Mouse (Mus musculus) testis, postnatal 14 days (tissue): ENCODE data around the gene Afdn.
"Not testable (repeated sequence)": the region's sequence is repeated elsewhere in the genome, so short reads cannot be mapped to it uniquely, and the experiment has no call there.

Source experiments
- DNase-seq: peaks from one replicate; pipeline ENCODE4 v3.0.0; 2021; ENCODE audit warnings: low spot score

The Afdn gene

GRCm38 (mm10) chr17:13739981-13740380, 20.4 kb upstream of the Afdn start:
- DNase-seq, result no peak

GRCm38 (mm10) chr17:13740796-13741195, 19.5 kb upstream of the Afdn start:
- no peak for DNase-seq

- DNase-seq, result no peak
These were observed 18.7 kb upstream of the Afdn start for GRCm38 (mm10) chr17:13741611-13742010.

GRCm38 (mm10) chr17:13742334-13742733, 18.0 kb upstream of the Afdn start:
- DNase-seq, result no peak

- no peak for DNase-seq
These were observed 17.2 kb upstream of the Afdn start for GRCm38 (mm10) chr17:13742941-13743708.

- DNase-seq, result no peak
These were observed 16.6 kb upstream of the Afdn start for GRCm38 (mm10) chr17:13743709-13744079.

GRCm38 (mm10) chr17:13744219-13744618, 16.1 kb upstream of the Afdn start:
- no peak for DNase-seq

- DNase-seq, result no peak
These were observed 15.5 kb upstream of the Afdn start for GRCm38 (mm10) chr17:13744824-13745223.

- DNase-seq, result no peak
These were observed 15.0 kb upstream of the Afdn start for GRCm38 (mm10) chr17:13745373-13745772.

- DNase-seq, result no peak
These were observed 14.0 kb upstream of the Afdn start for GRCm38 (mm10) chr17:13746330-13746729.

GRCm38 (mm10) chr17:13747681-13748080, 12.7 kb upstream of the Afdn start:
- peak; percentile 42 for DNase-seq

GRCm38 (mm10) chr17:13749027-13749426, 11.3 kb upstream of the Afdn start:
- no peak for DNase-seq

- no peak for DNase-seq
These were observed 6.4 kb upstream of the Afdn start for GRCm38 (mm10) chr17:13753918-13754317.

- DNase-seq, result no peak
These were observed 5.4 kb upstream of the Afdn start for GRCm38 (mm10) chr17:13754940-13755339.

GRCm38 (mm10) chr17:13758586-13758985, 1.8 kb upstream of the Afdn start:
- DNase-seq, result no peak

GRCm38 (mm10) chr17:13759156-13759852, 1.0 kb upstream of the Afdn start:
- no peak for DNase-seq

- DNase-seq, result no peak
These were observed 388 bp downstream of the Afdn start for GRCm38 (mm10) chr17:13760675-13761178.

- peak; percentile 72 for DNase-seq
These were observed 1.0 kb downstream of the Afdn start, which contains the start of gene Tcte2 for GRCm38 (mm10) chr17:13761179-13761913. Gene Tcte2, minus strand, starts transcription at chr17:13761825.

GRCm38 (mm10) chr17:13763819-13764218, 3.5 kb downstream of the Afdn start:
- DNase-seq, result no peak

- not testable (repeated sequence) for DNase-seq
These were observed 4.6 kb downstream of the Afdn start for GRCm38 (mm10) chr17:13764911-13765310.

GRCm38 (mm10) chr17:13768531-13768930, 8.2 kb downstream of the Afdn start:
- no peak for DNase-seq

GRCm38 (mm10) chr17:13769256-13769655, 8.9 kb downstream of the Afdn start:
- DNase-seq, result no peak

GRCm38 (mm10) chr17:13777676-13778075, 17.3 kb downstream of the Afdn start:
- DNase-seq, result peak; percentile 26
